Mouse (Mus musculus) E14TG2a.4 (cell line): ENCODE measurements at regions not wholly inside any gene's neighbourhood (a gene's known extent, or its start where the extent isn't known, plus 50 kb on each side); places are given as distances from the start of the nearest gene placed in this dataset.

Experiments
- H3K27me3 ChIP-seq: 2 replicates; pipeline ENCODE4 v1.6.1; 2014; ENCODE audit warnings: low read length, control low read depth; ENCODE audit not compliant: insufficient read depth
- H3K36me3 ChIP-seq: 2 replicates; pipeline ENCODE4 v1.6.1; 2014; ENCODE audit warnings: low read length, control low read depth; ENCODE audit not compliant: insufficient read depth
- H3K4me1 ChIP-seq: replicated peaks from 2 replicates; pipeline ENCODE4 v1.6.1; 2014; ENCODE audit warnings: low read depth, low read length, control low read depth
- H3K4me3 ChIP-seq: replicated peaks from 2 replicates; pipeline ENCODE4 v1.5.1; 2014; ENCODE audit warnings: mild to moderate bottlenecking, low read length
- H3K9me3 ChIP-seq: 2 replicates; pipeline ENCODE4 v1.6.1; 2014; ENCODE audit warnings: low read length, control low read depth
- CTCF ChIP-seq: conservative IDR thresholded peaks from 2 replicates; pipeline ENCODE4 v1.5.1; 2014; ENCODE audit warnings: low read length
- NANOG ChIP-seq: IDR thresholded peaks from 2 replicates; pipeline ENCODE4 v1.6.1; 2014; ENCODE audit warnings: borderline replicate concordance, low read length, mixed read lengths
- POU5F1 ChIP-seq: IDR thresholded peaks from 2 replicates; pipeline ENCODE4 v1.6.1; 2014; ENCODE audit warnings: low read length, borderline replicate concordance

DNA sequence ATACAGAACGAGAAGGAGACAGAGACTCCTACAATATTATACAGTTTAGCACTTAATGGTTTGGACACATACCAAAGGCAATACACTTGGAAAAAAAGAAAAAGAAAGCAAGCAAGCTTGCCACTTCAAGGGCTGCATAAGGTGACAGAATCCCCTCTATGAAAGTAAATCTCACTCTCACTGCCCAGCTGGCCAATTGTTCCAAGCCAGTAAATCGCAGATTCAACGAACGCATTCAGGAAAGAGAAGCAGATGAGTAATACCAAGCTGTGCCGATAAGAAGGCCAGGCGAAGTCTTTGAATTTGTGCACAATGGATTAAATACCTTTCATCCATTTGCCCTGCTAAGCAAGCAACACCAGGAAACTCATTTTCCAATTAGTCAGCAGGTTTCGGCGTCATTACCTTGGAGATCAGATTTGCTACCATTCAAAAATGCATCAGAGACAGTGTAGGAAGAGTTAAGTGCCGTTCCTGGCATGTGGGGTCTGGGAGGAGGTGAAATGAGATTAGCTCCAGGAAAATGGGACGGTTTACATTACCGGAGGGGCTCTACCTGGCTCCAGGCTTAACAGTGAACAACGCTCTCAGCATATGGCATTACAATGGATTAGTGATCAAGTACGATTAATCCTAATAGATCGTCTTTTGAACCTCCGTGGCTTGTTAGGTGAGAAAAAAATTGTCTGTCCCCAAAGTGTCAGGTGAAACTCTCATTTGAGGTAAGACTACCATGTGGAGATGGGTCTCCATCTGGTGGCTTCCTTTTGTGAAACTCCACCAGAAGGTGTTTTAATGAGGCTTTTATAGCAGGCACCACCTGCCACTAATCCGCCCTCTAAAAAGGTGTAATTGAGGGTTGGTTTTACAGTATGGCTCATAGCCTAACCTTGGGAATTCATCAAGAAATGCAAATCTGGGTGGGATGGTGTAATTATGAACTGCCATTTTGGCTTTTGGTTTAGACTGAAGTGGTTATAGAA lies 518.2 kb upstream of the Mpdz start:
- Histone ChIP-seq H3K9me3 (no peaks in the 10 kb centered on the region), H3K36me3 (no peaks in the 10 kb centered on the region), H3K4me1 (no peaks in the 10 kb centered on the region), H3K4me3 (no peak overlapping the region), H3K27me3 (no peaks in the 10 kb centered on the region)
- TF ChIP-seq NANOG (no peak), CTCF (no peak), POU5F1 (no peak)

DNA sequence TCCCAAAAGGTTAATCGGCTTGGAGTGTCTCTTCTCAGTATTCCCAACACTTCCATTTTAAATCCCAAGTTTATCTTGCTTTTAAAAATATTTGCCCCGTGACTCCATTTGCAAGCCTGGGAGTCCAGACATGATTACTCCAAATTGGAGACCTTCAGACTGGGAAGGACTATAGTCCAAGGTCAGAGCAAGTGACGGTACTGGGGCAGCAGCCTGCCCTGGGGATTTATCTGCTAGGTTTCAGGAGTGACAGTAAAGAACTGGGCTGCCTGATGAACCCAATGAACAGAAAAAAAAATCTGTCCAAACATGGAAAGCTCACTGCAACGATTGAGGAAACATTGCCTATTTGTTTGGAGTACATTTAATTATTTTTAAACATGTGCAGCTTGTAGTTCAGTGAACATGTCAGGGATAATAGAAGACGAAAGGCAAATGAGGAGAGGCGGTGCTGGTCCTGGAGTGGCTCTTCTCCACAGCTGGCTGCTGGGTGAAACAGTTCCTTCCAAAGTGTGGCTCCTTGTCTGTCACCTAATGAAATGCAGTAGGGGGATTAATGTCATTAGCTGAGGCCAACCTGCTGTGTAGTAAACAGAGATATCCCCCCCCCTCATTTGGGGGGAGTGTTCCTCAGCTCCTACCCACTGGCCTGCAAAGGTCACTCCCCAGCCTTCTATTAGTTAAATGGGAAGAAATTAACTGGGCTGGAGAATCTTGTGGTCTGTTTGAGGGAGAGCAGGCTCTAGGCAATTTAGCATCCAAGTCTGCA lies 514.5 kb upstream of the Mpdz start:
- H3K36me3 ChIP-seq, result no peaks in the 10 kb centered on the region
- TF ChIP-seq CTCF, result no peak
- TF ChIP-seq POU5F1, result no peak
- no peak for TF ChIP-seq NANOG
- H3K27me3 ChIP-seq, result no peaks in the 10 kb centered on the region
- H3K4me1 ChIP-seq, result no peaks in the 10 kb centered on the region
- peaks cover 6% of the 10 kb centered on the region; the same call in 1 of the 2 replicates for H3K9me3 ChIP-seq
- H3K4me3 ChIP-seq, result no peak overlapping the region

DNA sequence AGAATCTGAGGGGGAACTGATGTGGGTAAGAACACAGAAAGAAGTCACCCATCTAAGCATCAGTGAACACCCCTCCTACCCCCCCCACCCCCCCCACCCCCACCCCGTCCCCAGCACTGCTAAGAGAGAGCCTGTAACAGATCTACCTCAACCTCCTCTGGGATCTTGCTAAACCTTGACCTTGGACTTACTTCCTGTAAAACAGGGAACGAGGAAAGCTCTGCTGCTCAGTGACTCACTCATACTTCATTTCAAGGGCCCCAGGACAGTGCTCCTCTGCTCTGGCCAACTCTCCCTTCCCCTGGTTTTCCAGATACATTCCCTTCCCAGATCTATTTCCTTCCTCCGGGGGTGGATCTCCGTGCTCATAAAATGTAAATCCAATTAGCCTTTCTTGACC lies 510.4 kb upstream of the Mpdz start:
- no peaks in the 10 kb centered on the region for H3K27me3 ChIP-seq
- H3K36me3 ChIP-seq, result no peaks in the 10 kb centered on the region
- H3K4me1 ChIP-seq, result no peaks in the 10 kb centered on the region
- H3K9me3 ChIP-seq, result peaks cover 6% of the 10 kb centered on the region; the same call in 1 of the 2 replicates
- no peak overlapping the region for H3K4me3 ChIP-seq
- TF ChIP-seq CTCF (no peak), NANOG (no peak), POU5F1 (no peak)

DNA sequence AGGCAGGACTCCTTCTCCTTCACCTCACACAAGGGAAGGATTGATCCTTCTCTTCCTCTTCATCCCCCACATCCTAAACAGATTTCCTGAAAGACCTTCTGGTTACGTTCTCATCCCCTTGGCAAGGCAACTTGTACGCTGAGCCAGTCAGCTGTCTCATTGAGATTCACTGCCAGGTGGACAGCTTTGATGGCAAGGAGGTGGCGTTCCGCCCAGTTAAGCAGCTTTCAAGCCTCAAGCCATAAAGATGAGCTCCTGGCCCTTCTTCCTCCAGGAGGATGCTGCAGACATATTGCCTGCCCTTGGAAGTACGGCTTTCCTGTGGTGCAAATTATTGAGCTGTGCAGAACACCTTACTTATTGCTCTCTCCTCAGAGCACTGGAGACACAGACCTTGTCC lies 494.8 kb upstream of the Mpdz start:
- Histone ChIP-seq H3K36me3 (no peaks in the 10 kb centered on the region), H3K9me3 (no peaks in the 10 kb centered on the region), H3K4me1 (no peaks in the 10 kb centered on the region), H3K4me3 (no peak overlapping the region), H3K27me3 (no peaks in the 10 kb centered on the region)
- TF ChIP-seq CTCF (no peak), NANOG (no peak), POU5F1 (no peak)

DNA sequence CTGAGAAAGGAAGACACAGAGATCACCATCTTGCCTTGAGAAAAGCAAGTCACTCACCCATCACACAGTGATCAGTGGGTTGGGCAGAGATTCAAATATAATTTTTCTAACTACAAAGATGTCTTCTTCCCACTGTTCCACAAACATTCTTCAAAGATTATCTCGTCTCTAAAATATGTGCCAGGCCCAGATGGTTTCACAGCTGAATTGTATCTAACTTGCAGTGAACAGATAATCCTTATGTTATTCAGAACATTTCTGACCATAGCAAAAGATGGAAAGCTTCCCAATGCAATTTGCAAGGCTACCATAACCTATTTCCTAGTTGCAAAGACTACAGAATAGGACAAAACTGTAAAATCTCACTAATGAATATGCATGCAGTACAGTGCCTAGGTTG lies 488.3 kb upstream of the Mpdz start:
- H3K9me3 ChIP-seq, result no peaks in the 10 kb centered on the region
- H3K4me3 ChIP-seq, result no peak overlapping the region
- H3K27me3 ChIP-seq, result no peaks in the 10 kb centered on the region
- TF ChIP-seq CTCF (no peak), NANOG (no peak), POU5F1 (no peak)
- H3K36me3 ChIP-seq, result no peaks in the 10 kb centered on the region
- H3K4me1 ChIP-seq, result no peaks in the 10 kb centered on the region

DNA sequence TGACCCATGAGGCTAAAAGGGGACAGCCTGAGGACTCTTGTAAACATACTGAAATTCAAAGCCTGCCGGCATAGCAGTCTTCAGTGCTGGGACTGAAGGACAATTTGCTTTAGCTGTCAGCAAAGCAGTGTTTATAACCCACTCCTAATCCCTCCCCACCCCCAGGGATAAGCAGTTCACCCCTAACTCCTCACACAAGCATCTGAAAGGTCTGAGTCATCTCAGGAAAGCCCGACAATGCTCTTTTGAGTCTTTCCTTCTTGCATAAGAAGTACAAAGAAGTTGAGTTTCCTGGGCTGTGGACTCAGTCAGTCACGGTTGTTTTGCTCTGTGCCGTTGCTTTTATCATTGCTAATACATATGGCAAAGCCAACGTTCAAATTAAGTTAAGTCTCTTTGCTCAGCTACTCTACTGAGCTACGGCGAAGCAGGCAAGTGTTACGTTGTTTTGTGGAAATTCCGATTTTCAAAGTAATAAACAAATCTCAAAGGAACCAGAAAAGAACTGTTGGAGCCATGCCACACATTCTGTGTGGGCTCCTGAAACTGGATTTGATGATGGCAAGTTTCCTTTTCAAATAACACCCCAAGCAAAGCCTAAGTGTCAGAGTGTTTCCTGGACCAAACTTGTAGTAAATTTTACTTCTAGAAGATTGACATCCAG lies 486.1 kb upstream of the Mpdz start:
- H3K27me3 ChIP-seq, result no peaks in the 10 kb centered on the region
- TF ChIP-seq NANOG (no peak), POU5F1 (no peak), CTCF (no peak)

DNA sequence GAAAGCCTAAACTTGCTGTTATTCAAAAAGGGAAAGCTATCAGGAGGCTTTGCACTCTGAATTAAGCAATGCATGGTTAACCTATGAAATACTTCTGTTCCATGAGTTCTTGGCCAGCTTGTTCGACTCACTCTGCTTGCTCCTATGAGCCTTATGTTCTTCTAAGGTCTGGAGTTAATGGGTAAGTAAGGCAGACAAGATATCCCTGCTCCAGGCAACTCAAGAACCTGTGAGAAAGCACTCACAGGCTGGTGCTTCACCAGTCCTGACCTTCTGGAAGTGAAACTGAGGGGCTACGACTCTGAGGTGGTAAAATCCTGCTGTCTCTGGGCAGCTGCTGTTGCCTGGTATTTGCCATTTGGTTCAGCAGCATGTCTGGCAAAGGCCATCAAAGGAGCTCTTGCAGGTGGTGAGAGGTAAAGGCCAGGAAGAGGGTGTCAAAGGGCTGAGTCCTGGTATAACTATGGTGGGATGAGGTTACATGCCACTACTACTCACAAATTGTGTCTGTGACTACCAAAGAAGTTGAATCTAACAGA lies 484.6 kb upstream of the Mpdz start:
- Histone ChIP-seq H3K9me3 (no peaks in the 10 kb centered on the region), H3K4me3 (no peak overlapping the region), H3K36me3 (no peaks in the 10 kb centered on the region), H3K27me3 (no peaks in the 10 kb centered on the region), H3K4me1 (no peaks in the 10 kb centered on the region)
- TF ChIP-seq POU5F1, result no peak
- no peak for TF ChIP-seq CTCF
- no peak for TF ChIP-seq NANOG

More for the DNA sequence above, 486.1 kb upstream of the Mpdz start:
- no peaks in the 10 kb centered on the region for H3K4me1 ChIP-seq
- H3K36me3 ChIP-seq, result no peaks in the 10 kb centered on the region
- no peak overlapping the region for H3K4me3 ChIP-seq
- no peaks in the 10 kb centered on the region for H3K9me3 ChIP-seq

DNA sequence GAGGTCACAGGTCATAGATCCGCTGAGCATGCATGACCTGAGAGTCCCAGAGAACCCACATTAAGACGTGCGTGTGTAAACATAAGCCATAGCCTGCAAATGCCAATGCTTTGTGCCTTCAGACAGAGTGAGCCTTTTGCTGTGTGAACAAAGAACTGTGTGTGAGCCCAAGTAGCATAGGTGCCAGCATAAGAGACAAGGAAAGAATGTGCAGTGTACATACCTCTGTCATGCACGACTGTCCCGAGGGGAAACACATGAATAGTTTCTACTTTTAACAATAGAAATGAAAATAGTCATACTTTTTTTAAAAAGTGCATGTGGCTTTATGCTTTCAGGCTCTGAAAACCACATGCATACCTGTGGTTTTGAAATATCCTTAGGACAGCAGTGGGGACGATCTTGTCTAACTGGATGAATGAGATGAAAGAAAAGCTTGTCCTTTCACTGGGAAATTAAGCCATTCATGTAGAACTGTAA lies 484.1 kb upstream of the Mpdz start:
- TF ChIP-seq POU5F1, result no peak
- no peak for TF ChIP-seq NANOG
- no peaks in the 10 kb centered on the region for H3K27me3 ChIP-seq
- no peaks in the 10 kb centered on the region for H3K9me3 ChIP-seq
- no peaks in the 10 kb centered on the region for H3K4me1 ChIP-seq
- H3K4me3 ChIP-seq, result no peak overlapping the region
- H3K36me3 ChIP-seq, result no peaks in the 10 kb centered on the region
